Mouse (Mus musculus): Measurements from ENCODE around the gene Tnrc6b. TPM values are rescaled to one million over a fixed set of nuclear protein-coding genes. Genes with fewer than 3 reads are reported as not detected.

Gene Tnrc6b
- polyA plus RNA-seq, 1 experiment from 2014 or later = 21.2 TPM

DNA sequence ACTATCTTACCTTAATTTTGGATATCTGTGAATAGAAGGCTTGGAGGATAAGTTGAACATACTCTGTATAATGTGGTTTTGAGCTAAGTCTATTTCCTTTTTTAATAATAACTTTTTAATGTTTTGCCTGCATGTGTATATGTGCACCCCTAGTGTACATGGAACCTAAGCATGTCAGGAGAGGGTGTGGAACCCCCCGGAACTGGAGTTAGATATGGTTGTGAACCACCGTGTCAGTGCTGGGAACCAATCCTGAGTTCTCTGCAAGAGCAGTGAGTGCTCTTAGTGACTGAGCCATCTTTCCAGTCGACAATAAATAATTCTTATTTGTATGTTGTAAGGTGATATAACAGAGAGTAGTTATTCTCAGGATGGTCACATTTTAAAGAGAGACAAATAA, 49.4 kb downstream of the Tnrc6b start:
- Histone ChIP-seq H3K4me1 (ENCODE audit: control insufficient read depth, insufficient read depth, low read length) (no peaks in the 10 kb centered on the region), H3K4me2 (ENCODE audit: low read depth, low read length) (no peak overlapping the region), H3K36me3 (ENCODE audit: control insufficient read depth, insufficient read depth) (no peaks in the 10 kb centered on the region), H3K9ac (ENCODE audit: low read length) (no peak overlapping the region), H3K27me3 (ENCODE audit: control insufficient read depth, insufficient read depth, low read length) (no peaks in the 10 kb centered on the region), H3K27ac (ENCODE audit: low read length) (no peak overlapping the region), H3K4me3 (ENCODE audit: low read length) (no peak overlapping the region), H3K9me3 (replicated peaks; ENCODE audit: control insufficient read depth, low read length) (no peaks in the 10 kb centered on the region)
- ATAC-seq (replicated peaks; ENCODE audit: extremely low read depth, insufficient read depth, low FRiP score) = no peak
- 81% methylated on average over 3 of the region's 3 CpGs for WGBS

DNA sequence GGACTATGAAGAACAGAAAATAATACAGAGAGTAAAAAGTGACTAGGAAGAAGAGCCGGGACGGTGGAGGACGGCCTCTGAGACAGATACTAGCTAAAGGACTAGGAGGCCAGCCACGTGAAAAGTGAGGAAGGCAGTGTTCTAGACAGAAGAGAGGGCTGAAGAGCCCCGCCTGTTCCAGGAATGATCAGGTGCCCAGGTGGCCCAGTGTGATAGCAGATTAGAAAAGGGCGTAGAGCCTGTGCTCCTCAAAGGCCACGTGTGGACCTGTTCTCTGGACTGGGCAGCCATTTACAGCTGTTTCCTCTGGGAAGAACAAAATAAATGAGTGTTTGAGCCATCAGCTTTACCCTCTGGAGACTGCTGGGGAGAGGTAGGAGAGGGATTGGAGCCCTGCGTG, 49.8 kb downstream of the Tnrc6b start:
- no peak overlapping the region for H3K27ac ChIP-seq (ENCODE audit: low read length)
- no peaks in the 10 kb centered on the region for H3K36me3 ChIP-seq (ENCODE audit: control insufficient read depth, insufficient read depth)
- no peaks in the 10 kb centered on the region for H3K4me1 ChIP-seq (ENCODE audit: control insufficient read depth, insufficient read depth, low read length)
- WGBS = 70% methylated on average over 8 of the region's 8 CpGs
- no peak overlapping the region for H3K4me2 ChIP-seq (ENCODE audit: low read depth, low read length)
- H3K27me3 ChIP-seq (ENCODE audit: control insufficient read depth, insufficient read depth, low read length) = no peaks in the 10 kb centered on the region
- no peaks in the 10 kb centered on the region for H3K9me3 ChIP-seq (replicated peaks; ENCODE audit: control insufficient read depth, low read length)
- ATAC-seq (replicated peaks; ENCODE audit: extremely low read depth, insufficient read depth, low FRiP score) = no peak
- no peak overlapping the region for H3K9ac ChIP-seq (ENCODE audit: low read length)
- no peak overlapping the region for H3K4me3 ChIP-seq (ENCODE audit: low read length)

DNA sequence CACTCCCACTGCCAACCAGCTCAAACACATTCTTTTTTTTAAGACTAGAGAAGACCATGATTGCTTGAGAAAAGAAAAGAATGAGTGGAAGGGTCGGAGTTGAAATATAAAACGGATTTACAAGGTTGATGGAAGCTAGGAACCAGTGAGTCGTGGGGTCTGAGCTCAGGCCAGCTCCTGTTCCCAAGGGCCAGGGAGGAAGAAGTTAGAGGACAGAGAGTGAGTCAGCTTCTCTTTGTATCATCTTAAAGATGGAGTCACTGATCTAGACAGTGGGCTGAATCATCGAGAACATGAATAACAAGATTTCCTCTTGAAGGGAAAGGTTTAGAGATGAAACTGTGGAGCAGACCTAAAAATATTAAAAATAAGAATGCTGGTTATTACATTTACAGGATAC, 51.5 kb downstream of the Tnrc6b start:
- Histone ChIP-seq H3K27ac (ENCODE audit: low read length) (no peak overlapping the region), H3K9me3 (replicated peaks; ENCODE audit: control insufficient read depth, low read length) (no peaks in the 10 kb centered on the region), H3K9ac (ENCODE audit: low read length) (no peak overlapping the region), H3K27me3 (ENCODE audit: control insufficient read depth, insufficient read depth, low read length) (no peaks in the 10 kb centered on the region), H3K36me3 (ENCODE audit: control insufficient read depth, insufficient read depth) (no peaks in the 10 kb centered on the region), H3K4me2 (ENCODE audit: low read depth, low read length) (no peak overlapping the region), H3K4me1 (ENCODE audit: control insufficient read depth, insufficient read depth, low read length) (no peaks in the 10 kb centered on the region), H3K4me3 (ENCODE audit: low read length) (no peak overlapping the region)
- 78% methylated on average over 4 of the region's 4 CpGs for whole genome bisulfite sequencing
- ATAC-seq (replicated peaks; ENCODE audit: extremely low read depth, insufficient read depth, low FRiP score) = no peak

DNA sequence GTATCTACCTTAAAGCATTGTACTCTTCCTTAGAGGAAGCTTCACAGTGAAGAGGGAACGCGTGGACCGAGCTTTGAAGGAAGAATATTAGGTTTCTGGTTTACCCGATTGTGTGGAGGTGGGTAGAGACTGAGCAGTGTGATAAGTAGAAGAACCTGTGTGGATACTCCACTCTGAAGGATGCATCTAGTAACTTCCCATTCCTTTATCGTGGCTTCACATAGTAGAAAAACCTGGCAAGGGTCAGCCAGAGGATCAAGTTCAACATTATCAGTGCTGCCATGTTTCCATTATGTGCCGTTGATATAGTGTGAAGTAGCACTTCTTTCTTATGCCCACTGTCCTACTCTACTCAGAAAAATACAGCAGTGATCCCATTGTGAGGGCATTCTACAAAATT, 53.6 kb downstream of the Tnrc6b start:
- Histone ChIP-seq H3K9me3 (replicated peaks; ENCODE audit: control insufficient read depth, low read length) (no peaks in the 10 kb centered on the region), H3K9ac (ENCODE audit: low read length) (no peak overlapping the region), H3K4me1 (ENCODE audit: control insufficient read depth, insufficient read depth, low read length) (no peaks in the 10 kb centered on the region), H3K36me3 (ENCODE audit: control insufficient read depth, insufficient read depth) (no peaks in the 10 kb centered on the region), H3K27ac (ENCODE audit: low read length) (no peak overlapping the region), H3K27me3 (ENCODE audit: control insufficient read depth, insufficient read depth, low read length) (no peaks in the 10 kb centered on the region), H3K4me3 (ENCODE audit: low read length) (no peak overlapping the region), H3K4me2 (ENCODE audit: low read depth, low read length) (no peak overlapping the region)
- whole genome bisulfite sequencing = 90% methylated on average over 6 of the region's 6 CpGs
- ATAC-seq (replicated peaks; ENCODE audit: extremely low read depth, insufficient read depth, low FRiP score) = no peak

DNA sequence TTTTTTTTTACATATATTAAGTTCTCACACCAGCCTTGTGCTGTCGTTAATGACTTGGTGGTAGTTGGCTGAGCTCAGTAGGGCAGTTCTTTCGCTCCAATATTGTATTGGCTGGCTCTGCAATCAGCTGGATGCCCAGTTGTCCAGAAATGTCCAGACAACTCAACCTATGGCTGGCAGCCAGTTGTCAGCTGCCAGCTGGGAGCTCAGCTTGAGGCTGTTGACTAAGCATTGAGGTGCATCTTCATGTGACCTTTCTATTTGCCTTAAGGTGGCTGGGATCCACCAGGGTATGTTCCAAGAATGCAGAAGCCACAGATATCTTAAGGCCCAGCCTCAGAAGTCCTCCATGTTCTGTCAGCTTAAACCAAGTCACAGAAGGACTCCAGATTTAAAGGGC, 54.3 kb downstream of the Tnrc6b start:
- Histone ChIP-seq H3K4me2 (ENCODE audit: low read depth, low read length) (no peak overlapping the region), H3K36me3 (ENCODE audit: control insufficient read depth, insufficient read depth) (no peaks in the 10 kb centered on the region), H3K27ac (ENCODE audit: low read length) (no peak overlapping the region), H3K9me3 (replicated peaks; ENCODE audit: control insufficient read depth, low read length) (no peaks in the 10 kb centered on the region), H3K27me3 (ENCODE audit: control insufficient read depth, insufficient read depth, low read length) (no peaks in the 10 kb centered on the region), H3K4me1 (ENCODE audit: control insufficient read depth, insufficient read depth, low read length) (no peaks in the 10 kb centered on the region), H3K4me3 (ENCODE audit: low read length) (no peak overlapping the region), H3K9ac (ENCODE audit: low read length) (no peak overlapping the region)
- 88% methylated on average over 2 of the region's 2 CpGs for WGBS
- ATAC-seq (replicated peaks; ENCODE audit: extremely low read depth, insufficient read depth, low FRiP score) = no peak

DNA sequence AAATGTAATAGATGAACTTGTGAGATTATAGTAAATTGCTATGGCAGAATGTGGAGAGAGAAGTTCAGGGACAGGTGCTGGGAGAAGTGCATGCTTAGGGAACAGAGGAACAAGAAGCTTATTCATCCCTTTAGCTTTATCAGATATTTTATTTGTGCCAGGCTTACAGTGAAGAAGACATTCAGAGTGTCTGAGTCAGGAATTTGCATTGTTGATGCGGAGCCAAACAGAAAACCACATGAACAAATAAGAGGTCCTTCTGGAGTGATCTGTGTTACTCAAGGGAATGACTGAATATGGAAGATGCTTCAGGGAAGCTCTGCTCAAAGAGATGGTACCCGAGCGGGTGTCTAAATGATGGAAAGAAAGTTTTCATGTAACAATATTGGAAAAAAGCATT, 57.1 kb downstream of the Tnrc6b start:
- H3K27me3 ChIP-seq (ENCODE audit: control insufficient read depth, insufficient read depth, low read length) = no peaks in the 10 kb centered on the region
- 90% methylated on average over 3 of the region's 3 CpGs for WGBS
- no peak overlapping the region for H3K4me3 ChIP-seq (ENCODE audit: low read length)
- no peak overlapping the region for H3K4me2 ChIP-seq (ENCODE audit: low read depth, low read length)
- no peaks in the 10 kb centered on the region for H3K9me3 ChIP-seq (replicated peaks; ENCODE audit: control insufficient read depth, low read length)
- ATAC-seq (replicated peaks; ENCODE audit: extremely low read depth, insufficient read depth, low FRiP score) = no peak
- H3K4me1 ChIP-seq (ENCODE audit: control insufficient read depth, insufficient read depth, low read length) = no peaks in the 10 kb centered on the region
- no peaks in the 10 kb centered on the region for H3K36me3 ChIP-seq (ENCODE audit: control insufficient read depth, insufficient read depth)
- no peak overlapping the region for H3K27ac ChIP-seq (ENCODE audit: low read length)
- H3K9ac ChIP-seq (ENCODE audit: low read length) = no peak overlapping the region

DNA sequence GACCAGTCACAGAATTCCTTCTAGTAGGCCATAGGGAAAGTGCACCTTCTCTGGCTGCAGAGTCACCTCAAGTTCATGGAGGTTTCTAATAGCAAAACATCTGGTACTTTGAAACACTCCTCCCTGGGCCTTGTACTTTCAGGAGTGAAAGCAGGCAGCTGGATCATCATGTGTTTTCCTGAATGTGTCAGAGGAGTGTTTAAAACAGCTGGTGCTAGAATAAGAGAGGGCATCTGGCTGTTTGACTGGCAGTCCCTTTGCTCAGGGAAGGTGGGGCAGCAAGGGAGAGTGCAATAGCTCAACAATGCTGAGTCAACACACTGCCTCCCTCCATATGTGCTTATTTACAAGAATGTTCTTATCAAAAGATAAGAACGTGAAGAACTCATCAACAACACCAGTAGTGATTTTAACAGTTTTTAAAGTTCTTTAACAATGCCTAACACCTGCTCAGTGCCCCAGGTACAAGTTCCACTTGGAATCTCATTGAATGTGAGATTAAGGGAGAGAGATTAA, 60.9 kb downstream of the Tnrc6b start:
- H3K27me3 ChIP-seq (ENCODE audit: control insufficient read depth, insufficient read depth, low read length) = no peaks in the 10 kb centered on the region
- no peaks in the 10 kb centered on the region for H3K4me1 ChIP-seq (ENCODE audit: control insufficient read depth, insufficient read depth, low read length)
- H3K9ac ChIP-seq (ENCODE audit: low read length) = no peak overlapping the region
- no peak overlapping the region for H3K4me2 ChIP-seq (ENCODE audit: low read depth, low read length)
- 14% methylated on average over 1 of the region's 1 CpGs for WGBS
- no peaks in the 10 kb centered on the region for H3K9me3 ChIP-seq (replicated peaks; ENCODE audit: control insufficient read depth, low read length)
- H3K27ac ChIP-seq (ENCODE audit: low read length) = no peak overlapping the region
- H3K36me3 ChIP-seq (ENCODE audit: control insufficient read depth, insufficient read depth) = no peaks in the 10 kb centered on the region
- H3K4me3 ChIP-seq (ENCODE audit: low read length) = no peak overlapping the region
- ATAC-seq (replicated peaks; ENCODE audit: extremely low read depth, insufficient read depth, low FRiP score) = no peak

DNA sequence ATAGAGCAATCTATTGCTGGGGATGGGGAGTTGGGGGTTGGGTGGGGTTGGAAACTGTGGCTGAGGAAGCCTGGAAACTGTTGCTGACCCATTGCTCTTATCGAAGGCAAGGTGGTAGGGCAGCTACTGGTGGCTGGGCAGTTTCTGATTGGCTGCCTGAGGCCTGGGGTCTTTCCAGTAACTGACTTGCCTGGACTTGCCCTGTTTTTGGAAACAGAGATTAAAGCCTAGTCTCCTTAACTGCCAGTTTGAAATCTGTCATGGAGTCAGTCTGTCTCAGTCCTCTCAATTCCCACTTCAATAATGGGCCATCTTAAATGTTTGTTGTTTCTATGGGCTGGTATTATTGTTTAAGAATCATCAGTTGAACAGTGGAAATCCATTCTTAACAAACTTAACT, 63.6 kb downstream of the Tnrc6b start:
- Histone ChIP-seq H3K9ac (ENCODE audit: low read length) (no peak overlapping the region), H3K4me2 (ENCODE audit: low read depth, low read length) (no peak overlapping the region), H3K4me3 (ENCODE audit: low read length) (no peak overlapping the region), H3K9me3 (replicated peaks; ENCODE audit: control insufficient read depth, low read length) (no peaks in the 10 kb centered on the region), H3K27ac (ENCODE audit: low read length) (no peak overlapping the region), H3K27me3 (ENCODE audit: control insufficient read depth, insufficient read depth, low read length) (no peaks in the 10 kb centered on the region), H3K4me1 (ENCODE audit: control insufficient read depth, insufficient read depth, low read length) (no peaks in the 10 kb centered on the region), H3K36me3 (ENCODE audit: control insufficient read depth, insufficient read depth) (no peaks in the 10 kb centered on the region)
- no peak for ATAC-seq (replicated peaks; ENCODE audit: extremely low read depth, insufficient read depth, low FRiP score)
- WGBS = 89% methylated on average over 1 of the region's 1 CpGs

DNA sequence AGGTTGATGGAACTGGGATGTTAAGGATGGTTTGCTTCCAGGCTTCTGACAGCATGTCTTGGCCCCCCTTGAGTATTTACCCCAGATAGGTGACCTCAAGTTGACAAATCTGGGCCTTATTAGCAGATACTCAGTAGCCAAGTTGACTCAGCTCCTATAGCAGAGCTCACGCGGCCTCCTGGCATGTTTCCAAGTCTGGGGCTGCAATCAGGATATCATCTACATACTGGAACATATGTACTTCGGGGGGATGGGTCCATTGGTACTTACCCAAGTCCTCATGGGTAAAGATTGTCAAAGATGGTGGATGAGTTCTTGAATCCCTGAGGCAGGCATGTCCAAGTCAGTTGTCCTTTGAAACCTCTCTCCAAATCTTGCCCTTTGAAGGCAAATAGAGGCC, 67.9 kb downstream of the Tnrc6b start:
- 62% methylated on average over 3 of the region's 3 CpGs for WGBS
- Histone ChIP-seq H3K36me3 (ENCODE audit: control insufficient read depth, insufficient read depth) (no peaks in the 10 kb centered on the region), H3K9ac (ENCODE audit: low read length) (no peak overlapping the region), H3K27ac (ENCODE audit: low read length) (no peak overlapping the region), H3K4me3 (ENCODE audit: low read length) (no peak overlapping the region), H3K4me1 (ENCODE audit: control insufficient read depth, insufficient read depth, low read length) (peaks cover under 1% of the 10 kb centered on the region; the same call in 1 of the 2 replicates), H3K27me3 (ENCODE audit: control insufficient read depth, insufficient read depth, low read length) (no peaks in the 10 kb centered on the region), H3K9me3 (replicated peaks; ENCODE audit: control insufficient read depth, low read length) (no peaks in the 10 kb centered on the region), H3K4me2 (ENCODE audit: low read depth, low read length) (no peak overlapping the region)
- ATAC-seq (replicated peaks; ENCODE audit: extremely low read depth, insufficient read depth, low FRiP score) = no peak
